Mouse (Mus musculus) ovary, adult 18-20 months (tissue): ENCODE measurements around the gene Olfr1449.
"Not testable (repeated sequence)": the region's sequence is repeated elsewhere in the genome, so short reads cannot be mapped to it uniquely, and the experiment has no call there.

Source experiments
- DNase-seq: peaks from one replicate; pipeline ENCODE4 v3.0.0; 2022; ENCODE audit warnings: low spot score, mixed read lengths

Gene Olfr1449

DNA sequence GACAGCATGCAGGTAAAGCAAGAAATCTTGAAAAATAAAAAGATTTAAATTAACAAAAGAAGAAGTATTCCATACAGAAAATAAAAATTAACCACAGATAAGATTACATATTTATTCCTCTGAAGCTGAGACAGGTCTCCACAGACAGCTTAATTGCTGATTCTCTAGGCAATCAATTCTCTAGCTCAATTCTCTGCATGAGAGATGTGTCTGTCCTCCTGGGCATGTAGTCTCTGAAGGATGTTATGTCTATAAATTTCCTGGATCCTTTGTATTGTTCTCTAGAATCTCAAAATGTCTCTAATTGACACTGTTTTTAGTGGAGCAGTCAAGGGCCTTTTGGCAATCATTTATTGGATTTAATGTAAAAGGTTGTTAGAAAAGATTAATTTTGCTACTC lies at the start of gene Olfr1449:
Gene Olfr1449 (plus strand): TSS at position 301 of the 400 bp plus-strand sequence.
- no peak for DNase-seq

- DNase-seq: no peak
Measured at GRCm38 (mm10) chr19:12883555-12883954, 47.1 kb upstream of the Olfr1449 start, which contains the start of gene Olfr1445. Gene Olfr1445, plus strand, starts transcription at chr19:12883855.

DNA sequence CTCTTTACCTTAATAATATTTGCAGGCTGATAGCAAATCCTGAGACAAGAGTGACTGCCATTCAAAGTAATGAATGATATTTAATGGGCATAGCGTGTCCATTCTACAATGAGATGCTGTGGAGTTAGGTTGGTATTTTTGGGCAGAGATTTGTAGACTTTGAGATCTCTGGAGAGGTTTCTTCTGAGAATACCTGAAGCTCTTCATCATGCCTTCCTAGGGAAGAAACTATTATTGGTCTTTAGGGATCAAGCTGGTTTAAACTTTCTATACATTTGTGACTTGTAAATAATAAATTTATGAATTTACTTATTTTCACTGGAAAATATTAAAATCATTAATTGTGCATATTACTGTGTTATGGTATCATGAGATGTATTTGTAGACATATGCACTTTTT lies 37.2 kb upstream of the Olfr1449 start, which contains the start of gene Olfr1446:
Gene Olfr1446 (minus strand): TSS at position 101 of the 400 bp plus-strand sequence.
- DNase-seq: no peak

DNA sequence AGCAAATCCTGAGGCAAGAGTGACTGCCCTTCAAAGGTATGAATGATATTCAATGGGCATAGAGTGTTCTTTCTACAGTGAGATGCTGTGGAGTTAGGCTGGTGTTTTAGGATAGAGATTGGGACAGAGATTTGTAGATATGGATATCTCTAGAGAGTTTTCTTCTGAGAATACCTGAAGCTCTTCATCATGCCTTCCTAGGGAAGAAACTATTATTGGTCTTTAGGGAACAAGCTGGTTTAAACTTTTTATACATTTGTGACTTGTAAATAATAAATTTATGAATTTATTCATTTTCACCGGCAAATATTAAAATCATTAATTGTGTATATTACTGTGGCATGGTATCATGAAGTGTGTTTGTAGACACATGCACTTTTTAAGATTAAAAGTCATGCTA lies 27.0 kb upstream of the Olfr1449 start, which contains the start of gene Olfr1447:
Gene Olfr1447 (minus strand): TSS at position 101 of the 400 bp plus-strand sequence.
- no peak for DNase-seq

DNA sequence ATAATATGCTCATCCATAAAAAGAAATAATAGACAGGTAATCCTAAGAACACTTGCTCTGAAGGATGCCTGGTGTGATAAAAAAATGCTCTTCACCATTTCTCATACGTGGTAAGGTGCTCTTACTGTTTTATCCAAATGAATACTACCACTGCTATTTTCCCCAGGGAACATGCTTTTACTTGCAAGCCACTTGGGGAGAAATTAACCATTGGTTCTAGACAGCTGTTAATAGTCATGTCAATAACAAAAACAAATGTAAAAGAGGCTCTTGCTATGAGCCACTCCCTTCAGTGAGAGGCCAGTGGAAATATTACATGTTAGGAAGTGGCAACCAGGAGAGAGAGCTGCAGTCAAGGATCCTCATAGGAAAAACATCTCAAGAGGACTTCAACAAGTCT lies 6.3 kb upstream of the Olfr1449 start, which contains the start of gene Olfr1448:
Gene Olfr1448 (minus strand): TSS at position 101 of the 400 bp plus-strand sequence.
- DNase-seq: no peak

GRCm38 (mm10) chr19:12949958-12950357 lies 19.3 kb downstream of the Olfr1449 start, which contains the start of gene Olfr1450:
Gene Olfr1450, plus strand, starts transcription at chr19:12950258.
- DNase-seq: no peak

DNA sequence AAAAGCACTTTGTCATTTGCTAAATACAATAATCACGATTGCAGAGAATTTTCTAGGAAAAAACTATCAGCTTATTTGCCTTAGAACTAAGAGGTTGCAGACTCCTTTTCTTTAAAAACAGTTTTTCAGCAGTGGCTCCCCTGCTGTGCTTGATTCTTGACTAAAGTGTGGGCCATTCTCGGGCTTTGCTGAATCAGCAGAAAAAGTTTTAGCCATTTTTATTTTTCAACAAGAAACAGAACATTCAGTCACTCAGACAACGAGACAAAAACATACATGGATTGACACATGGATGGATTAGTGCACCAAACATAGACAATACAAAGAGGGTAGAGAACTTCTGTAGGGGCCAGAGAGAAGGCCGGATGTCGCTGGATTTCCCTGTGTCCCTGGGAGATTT lies 39.4 kb downstream of the Olfr1449 start:
- not testable (repeated sequence) for DNase-seq
